Mouse (Mus musculus) G1E (cell line): ENCODE data around the gene Ptpn18.

Source experiments
- CTCF ChIP-seq: IDR thresholded peaks from 2 replicates; pipeline ENCODE4 v1.5.1; 2012; ENCODE audit warnings: low read depth, low read length, inconsistent platforms, mixed read lengths
- GATA1 ChIP-seq: IDR thresholded peaks from 2 replicates; pipeline ENCODE4 v1.6.1; 2012; ENCODE audit warnings: borderline replicate concordance, low read length, inconsistent platforms, mixed read lengths
- POLR2AphosphoS5 ChIP-seq: IDR thresholded peaks from 2 replicates; pipeline ENCODE4 v1.6.1; 2012; ENCODE audit warnings: low read depth, low read length, inconsistent platforms; ENCODE audit not compliant: insufficient replicate concordance
- TAL1 ChIP-seq: conservative IDR thresholded peaks from 2 replicates; pipeline ENCODE4 v1.6.1; 2012; ENCODE audit warnings: low read depth, low read length, inconsistent platforms, mixed read lengths

- TF ChIP-seq CTCF (no peak), TAL1 (no peak), GATA1 (no peak), POLR2AphosphoS5 (no peak)
Measured at GRCm38 (mm10) chr1:34431431-34431830, 28.1 kb upstream of the Ptpn18 start.
